Mouse (Mus musculus): ENCODE results near the gene St5. TPM values are rescaled to one million over a fixed set of nuclear protein-coding genes. Genes with fewer than 3 reads are reported as not detected.

St5 gene
- polyA plus RNA-seq, 1 experiment from 2014 or later: 58.9 TPM

- peaks cover 28% of the 10 kb centered on the region for H3K36me3 ChIP-seq (ENCODE audit: insufficient read depth, low read length)
- no peak for ATAC-seq
- TF ChIP-seq CTCF (IDR thresholded peaks at IDR 0.05): no peak
- no peak for TF ChIP-seq EP300 (IDR thresholded peaks at IDR 0.05)
These were observed 37.7 kb upstream of the St5 start for GRCm38 (mm10) chr7:109741060-109741459.

GRCm38 (mm10) chr7:109739822-109740370 lies 36.5 kb upstream of the St5 start:
- Histone ChIP-seq H3K4me2 (replicated peaks; ENCODE audit: low read depth, low read length) (no peak overlapping the region), H3K9me3 (ENCODE audit: low read length) (no peaks in the 10 kb centered on the region), H3K27me3 (replicated peaks; ENCODE audit: insufficient read depth, low read length) (no peaks in the 10 kb centered on the region), H3K4me1 (ENCODE audit: insufficient read depth, low read depth, low read length) (no peaks in the 10 kb centered on the region; the same call in 1 of the 2 replicates), H3K9ac (replicated peaks; ENCODE audit: low read depth) (no peak overlapping the region), H3K4me3 (ENCODE audit: low read depth, low read length) (no peak overlapping the region), H3K27ac (ENCODE audit: low read length) (peak overlapping the region; percentile 29; the same call in 1 of the 2 replicates), H3K36me3 (ENCODE audit: insufficient read depth, low read length) (peaks cover 26% of the 10 kb centered on the region; the same call in 1 of the 2 replicates)
- ATAC-seq: peak; percentile 78
- WGBS: 20% methylated on average over 5 of the region's 5 CpGs
- TF ChIP-seq CTCF (IDR thresholded peaks at IDR 0.05): no peak
- TF ChIP-seq EP300 (IDR thresholded peaks at IDR 0.05): peak; percentile 44; the same call in 1 of the 2 replicates
- DNase-seq (ENCODE audit: low spot score): peak; percentile 83

More at GRCm38 (mm10) chr7:109741060-109741459, 37.7 kb upstream of the St5 start:
- Histone ChIP-seq H3K27me3 (replicated peaks; ENCODE audit: insufficient read depth, low read length) (no peaks in the 10 kb centered on the region), H3K4me3 (ENCODE audit: low read depth, low read length) (no peak overlapping the region), H3K4me2 (replicated peaks; ENCODE audit: low read depth, low read length) (no peak overlapping the region), H3K9ac (replicated peaks; ENCODE audit: low read depth) (no peak overlapping the region), H3K4me1 (ENCODE audit: insufficient read depth, low read depth, low read length) (no peaks in the 10 kb centered on the region; the same call in 1 of the 2 replicates), H3K9me3 (ENCODE audit: low read length) (no peaks in the 10 kb centered on the region), H3K27ac (ENCODE audit: low read length) (0 out of 2 replicates have a peak overlapping the region, but pooled peaks have one; percentile 26)
- 96% methylated on average over 1 of the region's 1 CpGs for WGBS
- no peak for DNase-seq (ENCODE audit: low spot score)

GRCm38 (mm10) chr7:109734806-109735205 lies 31.4 kb upstream of the St5 start:
- TF ChIP-seq CTCF (IDR thresholded peaks at IDR 0.05) (no peak), EP300 (IDR thresholded peaks at IDR 0.05) (no peak)
- no peaks in the 10 kb centered on the region for H3K9me3 ChIP-seq (ENCODE audit: low read length)
- ATAC-seq (no peak), DNase-seq (ENCODE audit: low spot score) (peak; percentile 33)
- peaks cover 9% of the 10 kb centered on the region; the same call in 1 of the 2 replicates for H3K36me3 ChIP-seq (ENCODE audit: insufficient read depth, low read length)
- 51% methylated on average over 4 of the region's 4 CpGs for WGBS
- no peak overlapping the region for H3K27ac ChIP-seq (ENCODE audit: low read length)
- H3K4me1 ChIP-seq (ENCODE audit: insufficient read depth, low read depth, low read length): no peaks in the 10 kb centered on the region; the same call in 1 of the 2 replicates
- no peak overlapping the region for H3K9ac ChIP-seq (replicated peaks; ENCODE audit: low read depth)
- H3K4me3 ChIP-seq (ENCODE audit: low read depth, low read length): no peak overlapping the region
- no peak overlapping the region for H3K4me2 ChIP-seq (replicated peaks; ENCODE audit: low read depth, low read length)
- no peaks in the 10 kb centered on the region for H3K27me3 ChIP-seq (replicated peaks; ENCODE audit: insufficient read depth, low read length)

- Histone ChIP-seq H3K9me3 (ENCODE audit: low read length) (no peaks in the 10 kb centered on the region), H3K4me1 (ENCODE audit: insufficient read depth, low read depth, low read length) (peaks cover 3% of the 10 kb centered on the region; the same call in 1 of the 2 replicates), H3K9ac (replicated peaks; ENCODE audit: low read depth) (no peak within 1 kb of the TSS), H3K27me3 (replicated peaks; ENCODE audit: insufficient read depth, low read length) (no peaks in the 10 kb centered on the region), H3K27ac (ENCODE audit: low read length) (no peak within 1 kb of the TSS), H3K36me3 (ENCODE audit: insufficient read depth, low read length) (peaks cover 9% of the 10 kb centered on the region; the same call in 1 of the 2 replicates), H3K4me3 (ENCODE audit: low read depth, low read length) (no peak within 1 kb of the TSS), H3K4me2 (replicated peaks; ENCODE audit: low read depth, low read length) (no peak within 1 kb of the TSS)
- WGBS: 86% methylated on average over 5 of the region's 5 CpGs
- TF ChIP-seq EP300 (IDR thresholded peaks at IDR 0.05) (no peak), CTCF (IDR thresholded peaks at IDR 0.05) (no peak)
- no peak for DNase-seq (ENCODE audit: low spot score)
- ATAC-seq: no peak
These were observed 28.2 kb upstream of the St5 start, which contains the start of gene Ascl3 for GRCm38 (mm10) chr7:109731626-109732025. Ascl3 (minus strand) TSS chr7:109731726.

DNA sequence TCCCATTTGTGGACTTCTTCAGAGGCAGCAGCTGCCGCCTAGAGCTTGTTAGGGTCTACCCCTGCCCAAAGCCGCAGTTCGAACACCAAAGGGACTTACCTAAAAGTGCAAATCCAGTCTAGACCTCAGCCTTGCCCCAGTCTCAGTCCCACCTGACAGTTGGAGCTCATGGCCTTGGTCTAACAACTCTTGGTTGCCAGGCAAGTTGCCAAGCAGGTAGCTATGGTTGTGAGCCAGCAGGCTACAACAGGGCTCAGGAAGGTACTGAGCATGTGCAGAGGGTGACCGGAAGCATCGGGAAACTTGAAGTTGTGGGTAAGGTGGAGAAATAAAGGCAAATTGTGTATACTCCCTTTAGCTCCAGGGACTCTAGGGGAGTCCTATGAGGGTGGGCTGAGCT lies 20.3 kb upstream of the St5 start, which contains the start of gene BC051019:
TSS of gene BC051019 (minus strand) at position 154 of the 400 bp plus-strand sequence.
- no peaks in the 10 kb centered on the region for H3K9me3 ChIP-seq (ENCODE audit: low read length)
- H3K9ac ChIP-seq (replicated peaks; ENCODE audit: low read depth): no peak within 1 kb of the TSS
- TF ChIP-seq CTCF (IDR thresholded peaks at IDR 0.05): no peak
- no peak for TF ChIP-seq EP300 (IDR thresholded peaks at IDR 0.05)
- H3K27me3 ChIP-seq (replicated peaks; ENCODE audit: insufficient read depth, low read length): no peaks in the 10 kb centered on the region
- no peak for DNase-seq (ENCODE audit: low spot score)
- H3K4me2 ChIP-seq (replicated peaks; ENCODE audit: low read depth, low read length): no peak within 1 kb of the TSS
- 89% methylated on average over 5 of the region's 5 CpGs for WGBS
- no peaks in the 10 kb centered on the region for H3K36me3 ChIP-seq (ENCODE audit: insufficient read depth, low read length)
- H3K4me3 ChIP-seq (ENCODE audit: low read depth, low read length): no peak within 1 kb of the TSS
- ATAC-seq: no peak
- 0 out of 2 replicates have a peak within 1 kb of the TSS, but pooled peaks have one; percentile 9 for H3K27ac ChIP-seq (ENCODE audit: low read length)
- H3K4me1 ChIP-seq (ENCODE audit: insufficient read depth, low read depth, low read length): no peaks in the 10 kb centered on the region

DNA sequence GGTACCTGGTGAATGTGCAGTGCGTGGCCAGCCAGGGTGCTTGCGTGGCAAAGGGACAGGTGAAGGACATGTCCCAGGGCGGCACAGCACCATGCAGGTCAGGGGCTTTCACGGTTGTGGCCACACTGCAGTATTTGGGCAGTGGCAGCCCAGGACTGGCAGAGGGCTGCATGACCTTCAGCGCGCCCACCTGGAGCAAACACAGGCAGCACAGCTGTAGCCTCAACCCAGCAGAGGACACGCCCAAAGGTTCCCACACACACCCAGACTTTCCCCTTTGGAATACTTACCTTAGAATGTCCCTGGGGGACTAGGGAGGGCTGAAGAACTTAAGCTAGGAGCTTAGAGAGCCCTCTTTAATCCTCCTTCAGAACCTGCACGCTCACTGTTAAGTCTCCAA lies 19.7 kb upstream of the St5 start:
- no peak for DNase-seq (ENCODE audit: low spot score)

More for the DNA sequence above, 19.7 kb upstream of the St5 start:
- no peak for ATAC-seq
- no peaks in the 10 kb centered on the region for H3K4me1 ChIP-seq (ENCODE audit: insufficient read depth, low read depth, low read length)
- no peak overlapping the region for H3K4me2 ChIP-seq (replicated peaks; ENCODE audit: low read depth, low read length)
- no peaks in the 10 kb centered on the region for H3K36me3 ChIP-seq (ENCODE audit: insufficient read depth, low read length)
- H3K9me3 ChIP-seq (ENCODE audit: low read length): no peaks in the 10 kb centered on the region
- 0 out of 2 replicates have a peak overlapping the region, but pooled peaks have one; percentile 9 for H3K27ac ChIP-seq (ENCODE audit: low read length)
- WGBS: 87% methylated on average over 8 of the region's 8 CpGs
- TF ChIP-seq CTCF (IDR thresholded peaks at IDR 0.05) (no peak), EP300 (IDR thresholded peaks at IDR 0.05) (no peak)
- H3K27me3 ChIP-seq (replicated peaks; ENCODE audit: insufficient read depth, low read length): no peaks in the 10 kb centered on the region
- H3K4me3 ChIP-seq (ENCODE audit: low read depth, low read length): no peak overlapping the region
- H3K9ac ChIP-seq (replicated peaks; ENCODE audit: low read depth): no peak overlapping the region
